Mouse (Mus musculus) gastrocnemius, postnatal 36 days (tissue): ENCODE results near the gene Timmdc1. TPM values are rescaled to one million over a fixed set of nuclear protein-coding genes. Genes with fewer than 3 reads are reported as not detected.

Source experiments
- total RNA-seq, 2 experiments: library from RNA; stranded (reverse); gene quantifications; 2 replicates each; pipeline ENCODE4 v1.2.3; 2021

Timmdc1 gene
- total RNA-seq, 2 experiments from 2014 or later, result 45.1 to 47.3 TPM

Other genes with a start within 250 kb of the Timmdc1 start
- gene Nr1i2, start 227.8 kb downstream of the Timmdc1 start, total RNA-seq, result not detected
- gene Maats1, start 180.5 kb downstream of the Timmdc1 start, total RNA-seq, result not detected
- 100 to 1,000 TPM; 121 to 152 TPM for gene Cox17, start 175.7 kb downstream of the Timmdc1 start, total RNA-seq
- not detected for gene Gm21987, start 175.6 kb downstream of the Timmdc1 start, total RNA-seq
- 10 to 100 TPM; 60.2 to 61.4 TPM for gene Popdc2, start 160.5 kb downstream of the Timmdc1 start, total RNA-seq
- 1 to 10 TPM; 4.2 to 4.7 TPM for gene Pla1a, start 89.5 kb downstream of the Timmdc1 start, total RNA-seq
- 10 to 100 TPM; 15.7 to 17.7 TPM for gene Adprh, start 70.0 kb downstream of the Timmdc1 start, total RNA-seq
- under 1 TPM; 0.15 to 0.22 TPM for gene Cd80, start 67.1 kb downstream of the Timmdc1 start, total RNA-seq
- gene Poglut1, start 27.6 kb upstream of the Timmdc1 start, total RNA-seq, result 1 to 10 TPM; 7.9 to 8.0 TPM
- gene Tmem39a, start 36.0 kb upstream of the Timmdc1 start, total RNA-seq, result 10 to 100 TPM; 15.2 to 15.8 TPM
- 10 to 100 TPM; 12.3 to 12.4 TPM for gene Arhgap31, start 190.6 kb upstream of the Timmdc1 start, total RNA-seq
- gene B4galt4, start 219.6 kb upstream of the Timmdc1 start, total RNA-seq, result 1 to 10 TPM; 3.8 to 4.4 TPM